Mouse (Mus musculus) urinary bladder, postnatal 4 days (tissue): Measurements from ENCODE around the gene Defb25.
"Not testable (repeated sequence)": the region's sequence is repeated elsewhere in the genome, so short reads cannot be mapped to it uniquely, and the experiment has no call there.

Source experiments
- DNase-seq, 2 experiments: peaks; one replicate each; pipeline ENCODE4 v3.0.0; 2021 to 2022; ENCODE audit warnings: low spot score in 2 of 2

Defb25 gene

GRCm38 (mm10) chr2:152622953-152623352, at the start of gene Defb25:
TSS of gene Defb25 (minus strand) at chr2:152623053.
- no peak for DNase-seq

GRCm38 (mm10) chr2:152672166-152672565, 49.3 kb upstream of the Defb25 start:
- no peak for DNase-seq

- no peak for DNase-seq
Observed at GRCm38 (mm10) chr2:152671642-152671999, 48.8 kb upstream of the Defb25 start.

GRCm38 (mm10) chr2:152670983-152671641, 48.3 kb upstream of the Defb25 start:
- DNase-seq: no peak

GRCm38 (mm10) chr2:152669639-152670484, 47.0 kb upstream of the Defb25 start:
- no peak for DNase-seq

- peak; percentile 86 to 90 for DNase-seq
Observed at GRCm38 (mm10) chr2:152669256-152669638, 46.4 kb upstream of the Defb25 start, which contains the start of gene H13. TSS of gene H13 (plus strand) at chr2:152669461.

GRCm38 (mm10) chr2:152666191-152666590, 43.3 kb upstream of the Defb25 start:
- DNase-seq: not testable (repeated sequence)

GRCm38 (mm10) chr2:152661163-152661562, 38.3 kb upstream of the Defb25 start:
- DNase-seq: no peak

GRCm38 (mm10) chr2:152657398-152657797, 34.5 kb upstream of the Defb25 start:
- DNase-seq: no peak

GRCm38 (mm10) chr2:152653874-152654715, 31.2 kb upstream of the Defb25 start:
- peak in 1 of 2 experiments; percentile 39 for DNase-seq

GRCm38 (mm10) chr2:152652901-152653620, 30.2 kb upstream of the Defb25 start:
- peak; percentile 45 to 67 for DNase-seq

- DNase-seq: peak in 1 of 2 experiments; percentile 57
Observed at GRCm38 (mm10) chr2:152639406-152640113, 16.7 kb upstream of the Defb25 start.

- no peak for DNase-seq
Observed at GRCm38 (mm10) chr2:152638865-152639264, 16.0 kb upstream of the Defb25 start.

GRCm38 (mm10) chr2:152637381-152637780, 14.5 kb upstream of the Defb25 start:
- DNase-seq: no peak

- DNase-seq: no peak
Observed at GRCm38 (mm10) chr2:152637006-152637322, 14.1 kb upstream of the Defb25 start.

- DNase-seq: peak; percentile 80 to 85
Observed at GRCm38 (mm10) chr2:152636246-152637005, 13.6 kb upstream of the Defb25 start.

- no peak for DNase-seq
Observed at GRCm38 (mm10) chr2:152634311-152634710, 11.5 kb upstream of the Defb25 start.

GRCm38 (mm10) chr2:152633334-152633733, 10.5 kb upstream of the Defb25 start:
- no peak for DNase-seq

GRCm38 (mm10) chr2:152629904-152630303, 7.1 kb upstream of the Defb25 start:
- DNase-seq: no peak

GRCm38 (mm10) chr2:152629239-152629638, 6.4 kb upstream of the Defb25 start:
- DNase-seq: no peak
